Mouse (Mus musculus) spleen, postnatal 14 days (tissue): Measurements from ENCODE around the gene Rpl21.

ENCODE experiments used
- DNase-seq, 2 experiments: peaks; one replicate each; pipeline ENCODE4 v3.0.0; 2021 to 2022; ENCODE audit warnings: low spot score in 2 of 2

The Rpl21 gene

GRCm38 (mm10) chr5:146832769-146833448 is at the start of gene Rpl21:
TSS of gene Rpl21 (plus strand) at chr5:146832890.
- peak; percentile 82 to 89 for DNase-seq

GRCm38 (mm10) chr5:146783300-146783699 is 49.4 kb upstream of the Rpl21 start:
- no peak for DNase-seq

- DNase-seq = no peak
These were observed 48.8 kb upstream of the Rpl21 start for GRCm38 (mm10) chr5:146783891-146784290.

GRCm38 (mm10) chr5:146786123-146786522 is 46.6 kb upstream of the Rpl21 start:
- no peak for DNase-seq

GRCm38 (mm10) chr5:146789413-146789812 is 43.3 kb upstream of the Rpl21 start:
- no peak for DNase-seq

DNA sequence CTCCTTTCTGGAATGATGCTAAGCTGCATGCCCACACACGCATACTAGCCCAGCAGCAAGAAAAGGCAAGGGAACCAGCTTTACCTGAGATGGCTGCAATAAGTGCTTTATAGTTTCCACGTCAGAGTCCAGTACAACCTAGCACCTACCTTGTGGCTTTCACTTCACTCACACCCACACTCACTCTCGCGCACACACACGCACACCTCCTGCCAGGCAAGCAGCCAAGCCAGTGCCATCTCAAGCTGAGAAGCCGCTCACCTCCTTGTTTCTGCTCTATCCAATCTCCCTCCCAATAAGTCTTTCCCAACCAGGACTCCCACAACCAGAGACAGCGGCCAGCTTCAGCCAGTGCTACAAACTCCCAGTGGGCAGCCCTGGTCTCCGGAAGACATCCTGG is 41.7 kb upstream of the Rpl21 start:
- DNase-seq = no peak

DNA sequence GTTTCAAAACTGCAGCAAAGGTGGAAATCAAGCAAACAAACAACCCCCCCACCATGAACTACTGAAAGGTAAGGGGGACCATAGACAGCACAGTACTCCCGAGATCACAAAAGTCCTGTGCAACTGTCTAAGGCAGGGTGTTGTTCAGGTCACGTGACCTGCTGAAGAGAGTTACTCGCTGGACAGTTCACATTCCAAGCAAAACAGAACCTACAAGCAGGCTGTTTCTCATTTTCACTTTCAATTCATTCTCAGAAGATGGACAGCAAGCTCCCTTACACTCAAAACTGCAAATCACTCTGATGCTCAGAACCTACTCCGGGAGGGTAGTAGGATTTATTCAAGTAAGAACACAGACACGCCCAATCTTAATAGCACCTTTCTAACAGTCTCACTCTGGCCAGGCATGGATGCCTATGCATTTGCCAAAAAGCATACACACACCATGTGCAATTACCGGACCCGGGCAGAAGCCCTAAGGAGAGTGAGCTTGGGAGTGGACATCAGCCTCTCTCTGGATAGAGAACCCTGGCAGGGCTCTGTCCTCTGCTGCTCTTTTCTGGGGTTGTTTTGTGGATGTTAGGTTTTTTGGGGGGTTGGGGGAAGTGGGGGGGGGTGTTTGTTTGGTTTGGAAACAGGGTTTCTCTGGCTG is 40.4 kb upstream of the Rpl21 start:
- no peak for DNase-seq

DNA sequence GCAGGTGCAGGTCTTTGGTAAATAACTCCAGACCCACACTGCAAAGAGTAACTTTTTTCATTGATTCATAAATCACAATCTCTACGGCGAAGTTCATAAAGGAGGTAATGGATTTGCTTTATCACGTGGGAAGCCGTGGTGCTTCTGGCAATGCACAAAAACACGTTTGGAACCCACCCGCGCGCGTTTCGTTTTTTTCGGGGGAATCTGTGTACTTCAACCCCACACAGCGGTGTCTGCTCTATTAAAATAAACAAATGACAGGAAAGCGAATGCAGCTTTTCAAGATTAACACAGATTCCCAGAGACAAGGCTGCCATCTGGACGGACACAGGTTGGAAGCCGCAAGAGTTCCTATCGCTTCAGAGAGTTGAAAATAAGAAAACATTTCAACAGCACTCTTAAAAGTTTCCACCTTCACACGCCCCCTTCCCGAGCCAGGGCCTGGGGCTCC is 39.0 kb upstream of the Rpl21 start:
- no peak for DNase-seq

DNA sequence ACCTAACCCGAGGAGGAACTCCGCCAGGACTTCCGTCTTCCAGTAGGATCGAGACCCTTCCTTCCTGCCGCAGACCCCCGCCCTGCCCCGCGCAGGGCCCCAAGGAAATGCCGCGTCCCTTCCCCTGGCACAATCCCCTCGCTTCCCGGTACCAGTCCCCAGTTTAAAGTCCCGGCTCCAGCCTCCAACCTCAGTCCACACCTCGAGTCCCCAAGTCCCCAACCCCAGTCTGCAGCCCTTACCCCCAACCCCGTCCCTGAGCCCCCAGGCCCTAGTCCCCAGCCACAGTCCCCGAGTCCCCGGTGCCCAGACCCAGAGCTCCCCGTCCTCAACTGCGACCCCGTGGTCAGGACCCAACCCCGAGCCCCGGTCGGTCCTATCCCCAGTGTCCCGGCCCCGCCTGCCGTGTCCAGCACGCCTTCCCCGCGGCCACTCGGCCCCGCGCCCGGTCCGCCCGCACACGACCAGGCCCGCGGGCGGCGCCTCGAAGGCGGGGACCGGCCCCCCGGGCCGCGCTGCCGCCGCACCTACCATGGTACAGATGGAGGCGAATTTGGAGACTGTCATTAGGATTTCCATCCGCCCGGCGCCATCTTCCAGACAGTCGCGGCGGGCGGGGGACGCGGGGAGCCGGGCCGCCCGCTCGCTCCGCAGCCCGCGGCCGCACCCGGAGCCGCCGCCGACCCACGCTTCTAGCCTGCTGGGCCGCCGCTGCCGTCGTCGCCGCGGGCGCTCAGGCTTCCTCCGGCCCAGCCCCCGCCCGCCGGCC is 38.4 kb upstream of the Rpl21 start:
- peak; percentile 15 to 37 for DNase-seq

GRCm38 (mm10) chr5:146794853-146795252 is 37.8 kb upstream of the Rpl21 start, which contains the start of gene Usp12:
TSS of gene Usp12 (minus strand) at chr5:146795006.
- peak; percentile 98 to 99 for DNase-seq

DNA sequence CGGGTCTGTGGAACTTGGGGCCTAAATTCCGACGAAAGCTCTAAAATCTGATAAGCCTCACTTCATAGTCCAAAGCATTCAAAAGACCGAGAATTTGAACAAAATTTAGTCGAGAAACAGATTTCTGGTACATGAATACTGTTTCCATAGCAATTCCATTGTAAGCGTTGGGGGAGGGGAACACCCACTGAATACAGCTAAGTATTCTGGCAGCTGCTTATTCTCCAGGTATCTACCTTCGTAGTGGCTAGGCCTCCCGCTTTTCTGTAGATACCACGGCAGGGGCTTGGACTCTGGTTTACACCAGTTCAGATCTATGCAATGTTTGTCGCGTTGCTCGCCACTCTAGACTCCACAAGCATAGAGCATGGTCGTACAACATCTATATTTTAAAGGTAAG is 37.0 kb upstream of the Rpl21 start:
- no peak for DNase-seq

GRCm38 (mm10) chr5:146798031-146798430 is 34.7 kb upstream of the Rpl21 start:
- DNase-seq = no peak

GRCm38 (mm10) chr5:146806004-146806430 is 26.7 kb upstream of the Rpl21 start:
- no peak for DNase-seq

DNA sequence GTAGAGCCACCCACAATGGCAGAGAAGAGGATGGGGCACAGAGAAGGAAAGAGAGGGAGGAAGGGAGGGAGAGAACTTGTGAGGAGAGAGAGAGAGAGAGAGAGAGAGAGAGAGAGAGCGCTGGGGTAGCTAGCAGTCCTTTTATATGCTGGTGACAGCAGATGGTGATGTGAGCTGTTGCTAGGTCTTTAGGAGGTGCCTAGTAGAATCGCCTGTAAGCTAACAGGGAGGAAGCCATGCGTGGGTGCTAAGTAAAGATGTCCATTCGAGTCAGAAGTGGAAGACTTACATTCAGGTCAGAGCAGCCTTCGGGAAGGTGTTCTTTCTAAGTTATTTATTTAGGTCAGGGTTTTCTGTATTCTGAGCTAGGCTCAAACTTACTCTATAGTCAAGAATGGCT is 22.7 kb upstream of the Rpl21 start:
- no peak for DNase-seq

- DNase-seq = no peak
These were observed 19.8 kb upstream of the Rpl21 start for GRCm38 (mm10) chr5:146812866-146813265.

GRCm38 (mm10) chr5:146813421-146813820 is 19.3 kb upstream of the Rpl21 start:
- DNase-seq = no peak

GRCm38 (mm10) chr5:146815394-146815793 is 17.3 kb upstream of the Rpl21 start:
- DNase-seq = no peak

- DNase-seq = no peak
These were observed 15.1 kb upstream of the Rpl21 start for GRCm38 (mm10) chr5:146817583-146817982.

- DNase-seq = no peak
These were observed 13.6 kb upstream of the Rpl21 start for GRCm38 (mm10) chr5:146818906-146819623.

DNA sequence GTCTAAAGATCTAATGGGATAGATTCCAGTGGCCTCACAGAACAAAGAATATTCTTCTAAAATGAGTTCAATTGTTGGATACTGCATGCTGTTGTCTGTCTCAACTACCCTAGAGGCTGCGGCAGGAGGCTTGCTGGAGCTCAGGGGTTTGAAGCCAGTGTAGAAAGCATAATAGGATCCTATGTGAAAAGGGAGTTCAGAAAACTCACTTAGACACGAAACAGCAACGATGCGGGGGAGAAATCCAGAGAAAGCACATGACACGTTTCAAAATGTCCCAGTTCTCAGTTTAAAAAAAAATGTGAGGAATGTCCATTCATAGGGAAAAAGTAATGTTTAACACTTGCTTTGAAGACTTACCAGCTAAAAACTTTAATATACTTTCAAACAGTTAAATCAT is 9.7 kb upstream of the Rpl21 start:
- DNase-seq = no peak

DNA sequence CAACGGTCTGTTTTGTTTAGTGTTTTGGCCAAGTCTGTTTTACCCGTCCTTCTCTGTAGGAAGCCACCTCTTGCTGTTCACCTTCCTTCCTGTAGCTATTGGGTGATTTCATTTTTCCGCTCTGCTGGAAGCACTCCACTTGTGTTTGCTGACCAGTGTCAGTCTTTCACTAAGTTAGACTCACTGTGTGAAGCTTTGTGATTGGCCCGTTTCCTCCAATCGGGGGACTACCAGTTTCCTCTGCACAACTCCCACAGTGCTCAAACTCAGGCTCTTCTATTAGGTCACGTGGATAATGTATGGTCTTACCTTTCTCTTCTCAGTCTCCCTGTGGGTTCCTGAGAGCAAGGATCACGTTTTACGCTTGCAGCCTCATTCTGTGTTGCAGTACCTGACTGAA is 3.2 kb upstream of the Rpl21 start:
- DNase-seq = no peak

- DNase-seq = no peak
These were observed 288 bp upstream of the Rpl21 start for GRCm38 (mm10) chr5:146832435-146832768.
